Mouse (Mus musculus) brain, embryonic 18.5 days (tissue): ENCODE measurements at regions not wholly inside any gene's neighbourhood (a gene's known extent, or its start where the extent isn't known, plus 50 kb on each side); places are given as distances from the start of the nearest gene placed in this dataset.
A peak's percentile ranks its signal among the peaks of the same experiment; 100 is the strongest.

ENCODE experiments used
- DNase-seq: peaks from one replicate; pipeline ENCODE4 v3.0.0-alpha.2; 2012; ENCODE audit warnings: low read depth, low spot score

DNA sequence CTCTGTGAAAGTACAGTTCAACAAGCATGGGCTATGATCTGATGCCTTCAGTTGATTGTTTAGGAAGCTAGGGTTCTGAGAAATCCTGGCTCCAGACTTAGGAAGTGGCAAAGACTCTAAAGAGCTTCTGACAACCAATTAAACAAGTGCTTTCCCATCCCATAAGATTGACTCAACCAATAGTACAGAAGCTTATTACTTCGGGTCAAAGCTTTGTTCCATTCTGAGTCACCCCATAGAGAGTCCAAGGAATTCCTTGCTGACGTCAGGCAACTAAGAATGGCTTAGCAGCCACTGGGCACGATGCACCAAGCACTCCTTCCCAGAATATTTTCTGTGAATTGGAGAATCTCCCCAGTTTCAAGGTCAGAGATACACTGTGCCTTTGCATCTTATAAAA, 59.0 kb upstream of the Ntm start:
- DNase-seq, result no peak

DNA sequence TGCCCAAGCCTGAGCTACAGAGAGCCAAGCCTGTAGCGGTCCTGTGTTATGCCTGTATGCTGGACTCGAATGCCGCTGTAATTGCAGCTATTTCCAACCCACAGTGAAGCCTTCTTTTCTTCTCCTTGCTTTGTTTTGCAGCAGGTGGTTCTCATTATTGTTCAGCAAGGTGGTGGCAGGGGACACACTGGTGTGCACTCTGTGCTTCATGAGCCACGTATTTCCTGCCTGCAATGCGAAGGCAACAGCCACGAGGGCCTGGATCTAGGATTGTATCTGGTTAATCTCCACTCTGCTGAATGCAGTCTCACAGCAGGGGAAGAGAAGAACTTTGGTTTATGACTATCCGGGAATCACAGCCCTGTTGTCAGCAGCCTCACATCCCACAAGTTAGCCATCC, 62.3 kb upstream of the Ntm start:
- DNase-seq, result no peak

DNA sequence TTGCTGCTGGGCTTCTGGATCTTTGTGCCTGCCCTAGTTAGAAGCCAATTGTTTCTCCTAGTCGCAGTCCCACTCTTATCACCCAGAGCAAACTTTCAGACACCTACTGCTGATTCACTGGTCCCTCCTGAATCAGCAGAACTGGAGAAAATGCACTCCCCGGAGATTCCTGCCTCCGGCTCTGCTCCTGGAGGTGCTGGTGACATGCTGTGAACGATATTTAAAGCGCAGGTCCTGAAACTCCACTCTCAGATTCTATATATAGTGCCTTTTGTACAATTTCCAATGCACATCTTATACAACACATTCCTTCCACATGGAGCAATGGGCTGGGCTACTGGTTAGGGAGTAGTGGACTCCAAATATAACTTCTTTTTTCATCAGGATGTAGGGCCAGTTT, 64.0 kb upstream of the Ntm start:
- DNase-seq, result no peak

DNA sequence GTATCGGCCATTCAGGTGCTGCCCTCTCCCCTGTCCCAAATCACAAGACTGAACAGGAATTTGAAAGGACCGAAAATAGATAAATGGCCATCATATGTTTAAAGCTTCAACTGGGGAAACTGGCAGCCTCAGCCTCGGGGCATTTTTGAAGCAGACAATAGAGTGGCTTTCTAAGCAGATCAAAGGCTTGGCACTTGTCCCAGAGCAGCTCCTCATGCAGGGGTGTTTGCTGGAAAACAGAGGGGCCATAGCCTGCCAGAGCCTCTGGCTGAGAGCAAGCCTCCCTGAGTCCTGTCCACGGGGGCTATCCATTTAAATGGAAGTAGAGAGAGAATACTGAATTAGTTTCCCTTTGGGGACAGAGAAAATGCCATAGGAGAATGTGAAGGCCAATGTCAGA, 77.5 kb upstream of the Ntm start:
- DNase-seq, result peak; percentile 28

DNA sequence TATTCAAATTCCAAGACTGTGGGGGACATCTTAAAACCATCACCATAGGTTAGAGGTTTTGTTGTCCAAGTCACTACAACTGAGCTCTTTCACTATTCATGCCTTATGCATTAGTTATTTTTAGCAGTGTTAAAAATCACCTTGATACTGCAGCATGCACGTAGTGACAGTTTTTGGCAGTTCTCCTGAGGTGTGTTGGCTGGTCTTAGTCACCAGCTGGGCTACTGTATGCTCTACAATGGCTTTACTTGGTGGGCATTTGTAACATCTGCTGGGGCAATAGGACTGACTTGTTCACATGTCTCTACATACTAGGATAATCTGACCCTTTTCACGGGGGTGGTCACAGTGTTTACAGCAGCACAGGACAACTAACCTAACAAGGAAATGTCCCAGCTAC, 101.6 kb upstream of the Ntm start:
- DNase-seq, result no peak

DNA sequence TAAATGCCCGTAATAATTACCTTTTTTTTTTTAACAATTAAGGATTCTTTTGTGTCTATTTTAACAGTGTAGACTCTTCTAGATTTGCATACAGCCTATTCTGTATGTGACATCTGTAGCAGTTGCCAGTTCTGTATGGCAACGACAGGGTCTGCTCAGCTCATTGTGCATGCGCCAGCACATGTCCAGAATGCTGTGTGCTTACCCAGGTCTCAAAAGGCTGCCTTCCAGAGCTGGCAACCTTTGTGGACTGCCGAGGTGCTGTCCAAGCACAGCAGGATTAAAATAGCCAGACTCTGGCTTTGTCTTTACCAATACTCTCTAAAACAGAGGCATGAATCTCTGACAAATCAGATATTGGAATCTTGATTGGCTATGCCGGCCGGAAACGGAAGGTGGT, 105.0 kb upstream of the Ntm start:
- DNase-seq, result no peak

DNA sequence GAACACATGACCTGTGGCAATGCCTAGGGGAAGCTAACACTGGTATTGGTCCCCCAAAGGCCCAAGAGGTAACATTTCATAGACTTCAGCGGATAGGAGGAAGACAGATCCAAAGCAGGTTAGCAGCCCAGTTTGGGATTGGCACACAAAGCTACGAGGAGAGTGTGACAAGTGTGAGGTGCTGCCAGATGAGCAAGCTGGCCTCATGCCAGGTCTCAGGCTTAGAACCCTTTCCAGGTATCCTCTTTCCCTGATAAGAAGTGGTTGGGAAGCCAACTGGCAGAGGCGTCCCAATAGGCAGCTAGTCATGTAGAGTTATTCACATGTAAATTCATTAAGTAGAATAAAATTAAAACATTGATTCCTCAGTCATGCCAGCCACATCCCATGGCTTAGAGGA, 112.3 kb upstream of the Ntm start:
- no peak for DNase-seq

DNA sequence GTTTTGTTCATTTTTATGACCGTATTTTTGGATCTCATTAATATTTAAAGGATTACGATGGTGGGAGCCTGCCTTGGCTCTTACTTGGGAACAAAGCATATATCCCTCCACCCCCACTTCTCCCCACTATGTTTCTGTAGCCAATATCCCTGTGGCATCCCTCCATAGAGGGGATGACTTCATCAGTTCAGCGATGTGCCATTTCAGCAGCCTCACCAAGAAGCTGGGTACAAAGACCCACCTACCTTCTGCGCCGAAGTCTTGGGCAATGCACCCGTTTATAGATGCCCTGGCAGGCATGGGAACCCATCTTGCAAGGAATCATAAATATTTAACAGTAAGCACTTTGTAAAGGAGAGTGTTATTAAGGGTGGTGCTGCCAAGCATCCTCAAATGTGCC, 113.1 kb upstream of the Ntm start:
- no peak for DNase-seq

DNA sequence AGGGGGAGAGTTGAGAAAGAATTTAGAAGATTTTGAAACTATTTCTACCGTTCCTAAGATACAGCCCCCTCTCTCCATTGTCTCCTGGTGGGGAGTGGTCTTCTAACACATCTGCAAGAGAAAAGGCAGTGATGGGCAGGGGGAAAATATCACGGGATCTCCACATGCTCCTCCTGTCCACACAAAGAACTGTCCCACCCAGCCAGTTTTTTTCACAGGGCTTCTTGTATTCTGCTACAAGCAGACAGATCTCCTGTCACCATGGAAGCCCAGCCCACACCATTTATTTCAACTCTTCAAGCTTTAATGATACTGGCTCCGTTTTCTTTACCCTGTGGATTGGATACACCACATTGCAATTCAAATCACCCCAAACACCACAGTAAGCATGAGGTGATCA, 113.5 kb upstream of the Ntm start:
- no peak for DNase-seq

DNA sequence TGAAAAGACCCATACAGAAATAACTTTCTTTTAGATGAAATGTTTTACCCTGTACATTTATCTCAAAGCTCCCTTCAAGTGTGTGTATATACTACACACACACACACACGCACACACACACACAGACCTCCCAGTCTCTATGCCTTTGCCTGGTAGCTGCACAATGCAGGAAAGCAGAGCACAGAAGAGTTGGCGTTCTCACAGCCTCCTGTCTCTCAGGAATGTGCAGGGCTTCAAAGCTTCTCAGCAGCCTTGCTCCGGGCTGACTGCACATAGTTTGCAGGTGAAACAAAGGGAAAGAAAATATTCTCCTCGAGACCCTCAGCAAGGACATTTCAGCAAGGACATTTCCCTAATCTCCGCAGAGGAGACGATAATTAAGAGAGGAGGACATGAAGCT, 139.0 kb upstream of the Ntm start:
- DNase-seq, result no peak

DNA sequence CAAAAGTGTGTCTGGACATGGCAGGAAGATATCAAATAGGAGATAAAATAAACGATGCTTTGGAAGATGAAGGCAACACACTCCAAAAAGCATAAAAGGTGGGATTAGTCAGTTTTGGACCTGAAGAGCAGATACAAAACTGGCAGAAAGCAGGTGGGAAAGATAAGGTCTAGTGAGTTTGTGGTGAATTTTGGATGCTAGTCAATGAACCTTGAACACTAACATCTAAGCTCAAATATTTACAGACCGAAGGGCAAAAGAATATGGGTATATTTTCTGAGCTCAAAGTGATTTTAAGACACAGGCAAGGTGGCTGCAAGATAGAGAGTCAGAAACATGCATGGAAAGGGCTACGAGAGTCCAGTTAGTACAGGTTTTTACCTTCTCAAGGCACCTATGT, 159.4 kb upstream of the Ntm start:
- DNase-seq, result no peak

DNA sequence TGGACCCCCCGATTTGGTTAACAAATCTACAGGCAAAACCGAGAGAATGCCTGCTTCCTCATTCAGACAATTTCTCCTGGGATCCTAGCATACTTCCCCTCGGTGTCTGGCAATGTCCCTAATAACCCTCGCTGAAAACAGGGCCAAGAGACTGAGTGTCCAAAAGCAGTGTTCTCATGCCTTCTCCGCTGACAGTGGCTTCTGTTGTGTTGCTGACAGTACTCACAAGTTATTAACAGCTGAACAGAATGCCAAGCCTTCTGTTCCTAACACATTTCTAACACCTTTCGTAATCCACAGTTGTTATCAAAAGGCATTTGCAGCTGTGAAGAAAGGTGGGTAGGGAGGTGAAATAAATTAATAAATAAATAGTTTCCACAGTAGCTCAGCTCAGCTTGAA, 166.2 kb upstream of the Ntm start:
- DNase-seq, result peak; percentile 36

DNA sequence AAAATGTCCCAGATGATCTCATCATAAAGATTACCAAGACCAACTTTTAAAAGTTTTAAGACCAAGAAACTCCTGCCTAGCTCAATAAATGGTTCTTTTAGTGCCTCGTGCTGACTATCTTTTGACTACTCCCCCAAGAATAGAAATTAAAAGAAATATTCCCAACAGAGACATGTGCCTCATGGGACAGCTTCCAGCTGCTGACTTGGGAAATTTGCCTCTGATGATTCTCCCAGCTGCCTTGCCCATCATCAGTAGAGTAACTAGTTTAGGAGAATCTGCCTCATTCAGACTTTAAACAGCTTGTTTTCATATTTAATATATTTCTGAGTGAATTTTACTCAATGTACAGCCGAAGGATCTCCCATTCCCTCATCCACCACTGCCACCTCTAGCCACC, 168.7 kb upstream of the Ntm start:
- no peak for DNase-seq

DNA sequence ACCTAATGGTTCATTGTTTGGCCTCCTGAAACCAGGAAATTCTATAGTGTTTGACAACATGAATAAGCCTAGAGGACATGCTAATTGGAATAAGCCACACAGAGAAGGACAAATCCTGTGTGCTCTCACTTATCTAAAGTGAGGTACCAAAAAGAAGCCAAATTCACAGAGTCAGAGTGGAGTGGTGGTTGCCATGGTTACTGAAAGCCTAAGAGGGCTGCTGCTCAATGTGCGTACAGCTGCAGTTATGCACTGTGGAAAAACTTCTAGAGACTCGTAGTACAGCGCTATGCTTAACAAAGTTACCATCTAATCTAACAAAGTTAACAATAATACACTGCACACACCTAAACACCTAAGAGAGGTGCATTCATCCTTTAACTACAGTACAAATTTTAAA, 171.4 kb upstream of the Ntm start:
- peak; percentile 47 for DNase-seq

DNA sequence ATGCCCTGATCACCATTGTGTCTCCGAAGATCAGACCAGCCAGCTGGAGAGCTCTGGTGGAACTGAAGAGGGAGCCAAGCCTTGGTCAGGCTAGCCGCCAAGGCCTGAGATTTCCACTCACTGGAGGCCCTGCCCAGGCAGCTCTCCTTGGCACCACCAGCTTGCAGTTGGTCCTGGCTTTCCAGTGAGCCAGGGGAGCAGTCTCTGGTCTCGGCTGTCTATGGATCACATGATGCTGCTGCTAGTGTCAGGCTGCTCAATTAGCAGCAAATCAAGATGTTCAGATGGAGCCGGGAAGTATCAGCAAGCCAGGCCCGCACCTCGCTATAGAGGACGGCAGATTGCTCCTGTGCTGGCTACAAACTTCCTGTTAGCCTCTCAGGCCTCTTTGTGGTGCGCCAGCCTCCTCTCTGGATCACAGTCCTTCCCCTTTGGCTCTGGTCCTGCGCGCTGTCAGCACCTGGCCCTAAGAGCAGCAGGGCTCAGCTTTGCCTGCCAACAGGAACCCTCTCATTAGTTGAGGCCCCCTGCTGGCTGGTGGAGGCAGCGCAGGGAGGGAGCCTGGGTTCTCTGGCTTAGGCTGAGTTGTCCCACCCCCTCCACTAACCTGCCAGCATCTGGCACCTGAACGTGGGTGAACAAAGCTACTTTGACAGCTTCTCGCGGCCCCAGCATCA, 174.8 kb upstream of the Ntm start:
- DNase-seq, result peak; percentile 55

DNA sequence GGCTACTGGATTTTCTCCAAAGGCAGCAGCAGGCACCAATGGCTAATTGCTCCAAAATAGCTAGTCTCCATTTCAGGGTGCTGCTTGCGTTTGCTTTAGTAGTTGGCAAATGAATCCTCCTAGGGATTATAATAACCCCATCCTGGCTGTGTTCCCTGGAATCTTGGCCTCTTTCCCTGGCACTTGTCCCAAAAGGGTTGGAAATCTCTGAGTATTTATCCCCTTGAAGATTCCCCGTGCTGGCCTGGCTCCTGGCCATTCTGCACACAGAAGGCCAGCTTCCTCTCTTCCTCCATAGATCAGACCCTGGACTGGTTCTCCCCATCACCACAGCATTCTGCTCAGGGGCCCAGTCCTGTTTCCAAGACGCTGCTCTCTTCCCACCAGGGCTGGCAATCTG, 177.2 kb upstream of the Ntm start:
- peak; percentile 89 for DNase-seq

DNA sequence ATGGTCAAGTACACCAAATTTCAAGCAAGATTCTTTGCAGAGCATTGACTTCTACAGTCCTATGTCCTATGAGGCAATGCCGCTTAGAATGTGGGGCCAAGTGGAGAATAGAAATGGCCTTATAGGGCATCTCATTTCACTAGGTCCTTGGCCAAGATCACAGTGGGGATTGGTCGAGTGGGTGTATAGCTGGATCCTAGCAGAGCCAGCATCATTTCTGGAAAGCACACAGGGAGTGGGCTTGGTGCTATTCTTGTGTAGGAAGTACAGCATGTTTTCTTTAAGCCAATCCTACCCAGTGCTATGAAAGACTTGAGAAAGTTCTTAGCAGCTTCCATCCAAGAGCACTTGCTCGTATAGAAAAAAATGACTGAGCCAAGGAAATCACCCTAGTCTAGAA, 178.2 kb upstream of the Ntm start:
- no peak for DNase-seq

DNA sequence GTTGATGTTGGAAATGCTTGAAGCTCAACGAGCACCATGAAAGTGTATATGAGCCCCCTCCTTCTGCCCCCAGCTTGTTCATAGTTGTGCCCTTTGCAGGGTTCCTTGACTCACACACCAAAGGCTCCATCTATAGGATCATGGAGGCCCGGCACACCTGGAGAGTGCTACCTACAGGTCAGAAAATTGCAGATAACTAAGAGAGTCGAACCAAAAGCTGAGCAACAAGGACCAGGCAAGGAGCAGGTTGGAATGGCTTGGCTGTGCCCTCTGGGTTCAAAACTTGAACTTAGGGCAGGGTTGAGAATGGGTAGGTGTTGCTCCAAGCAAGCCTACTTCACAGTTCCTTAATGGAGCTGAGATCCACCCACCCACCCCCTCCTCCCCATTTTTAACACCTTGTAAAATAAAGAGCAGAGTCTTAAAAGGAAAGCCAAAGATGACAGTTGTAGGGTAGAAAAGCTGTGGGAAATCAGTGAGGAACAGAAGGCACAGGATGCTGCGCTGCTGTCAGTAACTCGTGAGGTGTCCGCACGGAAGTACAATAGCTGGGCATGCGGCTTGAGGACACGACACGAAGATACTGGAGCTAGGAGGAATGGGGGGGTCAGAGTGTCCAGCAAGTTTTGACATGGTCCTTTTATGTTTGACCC, 180.0 kb upstream of the Ntm start:
- no peak for DNase-seq

DNA sequence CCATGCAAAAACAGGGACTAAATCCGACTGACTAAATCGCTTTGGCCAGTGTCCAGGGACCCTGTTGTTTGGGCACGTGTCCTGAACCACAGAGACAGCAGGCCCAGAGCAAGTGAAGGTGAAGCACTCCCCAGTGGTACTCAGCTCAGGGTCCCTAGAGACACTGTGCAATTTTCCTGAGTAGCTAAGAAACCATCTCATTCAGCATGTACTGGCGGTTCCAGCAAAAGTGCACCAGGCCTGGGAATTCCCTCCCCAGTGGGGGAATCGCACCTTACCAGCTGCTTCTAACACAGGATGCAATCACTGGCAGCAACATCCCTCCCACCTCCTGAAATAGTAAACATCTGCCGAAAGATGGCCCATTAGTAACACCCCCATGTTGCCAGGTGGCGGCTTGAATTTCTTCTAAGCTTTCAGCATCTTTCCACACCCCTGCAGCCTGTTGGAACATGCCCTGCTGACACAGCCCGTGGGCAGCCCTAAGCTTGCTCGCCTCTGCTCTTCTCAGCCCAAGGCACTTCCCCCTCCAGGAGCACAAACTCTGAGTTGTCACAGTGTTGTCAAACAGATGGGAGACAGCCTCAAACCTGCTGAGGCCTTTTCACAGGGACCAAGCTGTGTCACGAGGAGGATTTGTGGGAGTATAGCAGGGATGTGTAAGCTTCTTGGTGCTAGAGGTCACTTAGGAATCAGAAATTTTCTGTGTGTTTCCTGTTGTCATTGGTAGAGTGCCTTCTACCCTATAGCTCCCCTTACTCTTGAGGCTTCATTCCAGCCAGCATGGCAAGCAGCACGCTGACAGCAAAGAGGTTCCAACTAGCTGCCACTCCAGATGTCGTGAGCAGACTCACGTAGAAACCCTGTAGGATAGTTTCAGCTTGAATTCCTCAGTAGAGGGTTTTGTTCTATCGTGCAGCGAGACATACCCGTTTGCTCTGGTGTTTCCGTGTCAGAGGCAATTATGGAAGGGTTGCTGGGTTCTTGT, 186.8 kb upstream of the Ntm start:
- no peak for DNase-seq

DNA sequence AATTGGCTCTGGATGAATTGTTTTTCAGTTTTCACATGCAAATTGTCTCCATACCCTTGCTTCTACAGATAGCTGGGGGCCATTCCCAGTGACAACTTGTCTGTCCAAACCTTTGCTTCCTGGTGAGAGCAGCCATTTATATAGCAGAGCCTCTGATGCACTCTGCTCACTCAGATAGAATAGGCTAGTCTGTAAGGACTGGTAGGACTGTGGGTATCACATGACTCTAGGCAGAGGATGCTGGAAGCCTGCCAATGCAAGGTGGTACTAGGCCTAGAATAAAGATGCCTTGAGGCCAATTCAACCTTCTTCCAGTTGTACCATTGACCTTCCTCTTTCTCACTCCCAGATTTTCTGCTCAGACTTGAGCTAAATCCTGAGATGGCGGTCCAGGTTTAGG, 188.2 kb upstream of the Ntm start:
- DNase-seq, result no peak

DNA sequence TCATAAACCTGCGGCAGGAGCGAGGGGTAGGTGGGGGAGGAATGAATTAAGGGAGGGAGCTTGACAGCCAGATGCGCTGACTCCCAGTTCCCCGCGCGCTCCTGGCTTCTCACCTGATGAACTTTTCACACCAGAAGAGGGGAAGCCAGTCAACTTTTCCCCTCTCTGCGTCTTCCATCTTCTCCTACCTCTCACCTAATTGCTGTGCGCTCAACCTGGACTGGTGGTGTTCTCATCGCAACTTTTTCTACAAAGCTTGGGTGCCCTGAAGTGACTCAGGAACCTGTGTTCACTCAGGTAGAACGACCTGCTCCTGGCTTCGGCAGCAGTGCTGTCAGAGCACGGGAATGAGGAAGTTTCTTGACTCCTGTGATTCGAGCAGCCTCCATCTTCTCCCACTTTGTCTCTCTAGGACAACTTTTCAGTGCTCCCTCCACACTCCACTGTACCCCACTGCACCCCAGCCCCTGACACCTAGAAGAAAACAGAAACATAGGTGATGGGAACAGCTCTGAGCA, 203.4 kb upstream of the Ntm start:
- no peak for DNase-seq

DNA sequence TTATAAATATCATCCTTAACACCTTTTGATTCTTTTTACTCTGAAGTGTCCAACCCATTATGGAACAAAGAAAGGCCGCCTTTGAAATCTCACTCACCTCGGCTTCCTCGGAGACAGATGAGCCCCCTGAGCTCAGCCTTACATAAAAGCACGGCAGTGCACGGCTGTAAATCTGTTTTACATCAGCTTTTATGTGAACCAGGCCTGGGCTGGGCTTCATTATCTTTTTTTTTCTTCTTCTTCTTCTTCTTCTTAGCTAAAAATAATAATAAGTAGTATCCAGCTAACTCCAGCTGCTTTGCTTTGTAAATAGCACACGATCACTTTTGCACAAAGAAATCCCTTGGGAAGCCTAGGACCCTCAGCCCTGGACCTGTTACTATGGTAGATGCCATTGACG, 204.3 kb upstream of the Ntm start:
- DNase-seq, result no peak
